Mouse (Mus musculus) cortical plate, adult 2 months (tissue): Measurements from ENCODE around the gene Tespa1. TPM values are rescaled to one million over a fixed set of nuclear protein-coding genes. Genes with fewer than 3 reads are reported as not detected.
"Not testable (repeated sequence)": the region's sequence is repeated elsewhere in the genome, so short reads cannot be mapped to it uniquely, and the experiment has no call there.

Source experiments
- H3K27ac ChIP-seq: fragments of 200-500 bp; 2 replicates; pipeline ENCODE4 v1.5.1; 2012; ENCODE audit warnings: low read length, control low read depth, inconsistent platforms; ENCODE audit not compliant: insufficient read depth
- H3K4me1 ChIP-seq: fragments of 200-500 bp; 2 replicates; pipeline ENCODE4 v1.6.1; 2011; ENCODE audit warnings: low read length; ENCODE audit not compliant: control insufficient read depth, insufficient read depth
- H3K4me3 ChIP-seq: fragments of 200-500 bp; 2 replicates; pipeline ENCODE4 v1.5.1; 2011; ENCODE audit warnings: mild to moderate bottlenecking, low read length, control low read depth; ENCODE audit not compliant: insufficient read depth
- POLR2A ChIP-seq: fragments of 200-500 bp; IDR thresholded peaks from 2 replicates; pipeline ENCODE4 v1.6.1; 2011; ENCODE audit warnings: mild to moderate bottlenecking, low read length, control low read depth; ENCODE audit not compliant: insufficient read depth; ENCODE audit errors: extremely low read depth
- polyA plus RNA-seq: library from polyadenylated mRNA; depleted of rRNA; stranded (reverse); fragments of >200 nt; gene quantifications from 2 replicates; pipeline ENCODE4 v1.2.3, GENCODE M21; 2012; rRNA removed

Gene Tespa1
- polyA plus RNA-seq, 1 experiment = 0.13 TPM

- Histone ChIP-seq H3K4me3 (no peak within 1 kb of the TSS), H3K4me1 (no peaks in the 10 kb centered on the region), H3K27ac (no peak within 1 kb of the TSS)
- TF ChIP-seq POLR2A = no peak
Measured at GRCm38 (mm10) chr10:130394232-130394631, 71.6 kb downstream of the Tespa1 start, which contains the start of gene Vmn2r84. Gene Vmn2r84, minus strand, starts transcription at chr10:130394332.

- not testable (repeated sequence) for H3K4me1 ChIP-seq, H3K27ac ChIP-seq, H3K4me3 ChIP-seq
Measured at GRCm38 (mm10) chr10:130412167-130412698, 89.6 kb downstream of the Tespa1 start.

Other genes starting within 250 kb of the Tespa1 start
- gene Olfr823, start 207.5 kb upstream of the Tespa1 start, polyA plus RNA-seq = not detected in 2 replicates
- gene Olfr824, start 192.9 kb upstream of the Tespa1 start, polyA plus RNA-seq = not detected in 2 replicates
- not detected in 2 replicates for gene Olfr825, start 156.1 kb upstream of the Tespa1 start, polyA plus RNA-seq
- gene Olfr826, start 138.7 kb upstream of the Tespa1 start, polyA plus RNA-seq = not detected in 2 replicates
- gene Olfr827, start 108.5 kb upstream of the Tespa1 start, polyA plus RNA-seq = not detected in 2 replicates
- gene Neurod4, start 42.6 kb upstream of the Tespa1 start, polyA plus RNA-seq = 0.81 and 1.1 TPM in 2 replicates
- 2.2 and 2.5 TPM in 2 replicates for gene Vmn2r84, start 71.5 kb downstream of the Tespa1 start, polyA plus RNA-seq
- 0.93 and 1.0 TPM in 2 replicates for gene Vmn2r85, start 106.8 kb downstream of the Tespa1 start, polyA plus RNA-seq
- 0.44 and 0.46 TPM in 2 replicates for gene Vmn2r86, start 133.2 kb downstream of the Tespa1 start, polyA plus RNA-seq
- 1.8 and 1.9 TPM in 2 replicates for gene Vmn2r87, start 174.5 kb downstream of the Tespa1 start, polyA plus RNA-seq